18 mouse cellular contexts compared by ENCODE assay signal in the genomic region with DNA sequence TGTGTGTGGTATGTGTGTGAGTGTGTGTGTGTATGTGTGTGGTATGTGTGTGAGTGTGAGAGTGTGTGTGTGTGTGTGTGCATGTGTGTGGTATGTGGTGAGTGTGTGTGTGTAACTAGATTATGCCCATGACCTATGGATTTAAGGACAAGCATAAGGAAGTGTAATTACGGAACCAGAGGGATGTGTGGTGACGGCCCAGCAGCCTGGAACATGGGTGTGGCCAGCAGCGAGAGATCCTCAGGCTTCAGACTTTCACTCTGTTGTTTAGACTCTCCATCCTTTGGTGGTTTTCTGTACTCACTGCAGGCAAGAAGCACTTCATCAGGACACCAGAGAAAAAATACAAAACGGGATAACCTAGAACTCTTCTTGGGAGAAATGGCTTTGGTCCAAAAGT.
"Had no signal": no experiment of that assay in that cellular context is flagged by ENCODE, and none has a peak within 500 bp of the region (broad histone marks: within the 10 kb centered on the region; RNA-seq: fewer than 3 reads in every experiment).

No protein-coding gene starts in this region.

- H3K27ac ChIP-seq: lung, embryonic 15.5 days; macrophage; midbrain, embryonic 10.5 days; midbrain, embryonic 12.5 days; neural tube, embryonic 12.5 days; stomach, embryonic 15.5 days; stomach, postnatal 0 days had no signal

- H3K36me3 ChIP-seq: lung, embryonic 15.5 days; midbrain, embryonic 10.5 days; midbrain, embryonic 12.5 days; neural tube, embryonic 12.5 days; stomach, embryonic 15.5 days had no signal

- H3K4me3 ChIP-seq: lung, embryonic 15.5 days; midbrain, embryonic 10.5 days; midbrain, embryonic 12.5 days; neural tube, embryonic 12.5 days; stomach, embryonic 15.5 days had no signal

- DNase-seq: liver, postnatal 0 days; lung, adult 2 months; lung, postnatal 14 days; lung, postnatal 36 days; midbrain, embryonic 14.5 days; right cerebral cortex, postnatal 14 days; thymus, adult 2 months; thymus, postnatal 25 days; thymus, postnatal 4 days had no signal

- H3K4me1 ChIP-seq: lung, embryonic 15.5 days; midbrain, embryonic 10.5 days; neural tube, embryonic 12.5 days; stomach, embryonic 15.5 days had no signal

- H3K9ac ChIP-seq: liver, postnatal 0 days; lung, embryonic 15.5 days; midbrain, embryonic 12.5 days; neural tube, embryonic 12.5 days; stomach, embryonic 15.5 days had no signal

- H3K27me3 ChIP-seq: lung, embryonic 15.5 days; midbrain, embryonic 12.5 days; neural tube, embryonic 12.5 days; stomach, embryonic 15.5 days had no signal

- ATAC-seq: liver, postnatal 0 days; lung, postnatal 0 days; midbrain, embryonic 16.5 days had no signal

- H3K9me3 ChIP-seq: lung, embryonic 15.5 days; midbrain, embryonic 12.5 days; neural tube, embryonic 12.5 days; stomach, embryonic 15.5 days had no signal
